Mouse (Mus musculus) G1E (cell line): ENCODE results near the gene Ppp1r37. TPM values are rescaled to one million over a fixed set of nuclear protein-coding genes. Genes with fewer than 3 reads are reported as not detected.

Experiments
- ATAC-seq: 2 replicates; pipeline ENCODE4 v1.8.0; 2016; ENCODE audit warnings: mild to moderate bottlenecking; ENCODE audit not compliant: insufficient number of reproducible peaks, poor library complexity, low FRiP score, severe bottlenecking; ENCODE audit errors: extremely low read depth
- DNase-seq: peaks from one replicate; pipeline ENCODE4 v3.0.0; 2012; ENCODE audit warnings: low spot score
- H3K27me3 ChIP-seq: 2 replicates; pipeline ENCODE4 v1.6.1; 2012; ENCODE audit warnings: mild to moderate bottlenecking, low read length, inconsistent platforms; ENCODE audit not compliant: insufficient read depth
- H3K36me3 ChIP-seq: replicated peaks from 2 replicates; pipeline ENCODE3; 2012; ENCODE audit warnings: mild to moderate bottlenecking, inconsistent platforms
- H3K4me1 ChIP-seq: 2 replicates; pipeline ENCODE4 v1.6.1; 2012; ENCODE audit warnings: low read depth, low read length, inconsistent platforms, mixed read lengths; ENCODE audit not compliant: insufficient read depth
- H3K4me3 ChIP-seq: 2 replicates; pipeline ENCODE4 v1.5.1; 2012; ENCODE audit warnings: low read depth, mild to moderate bottlenecking, inconsistent platforms, low read length, moderate library complexity, mixed read lengths
- H3K9me3 ChIP-seq: replicated peaks from 2 replicates; pipeline ENCODE4 v1.6.1; 2012; ENCODE audit warnings: inconsistent platforms
- CTCF ChIP-seq: IDR thresholded peaks from 2 replicates; pipeline ENCODE4 v1.5.1; 2012; ENCODE audit warnings: low read depth, low read length, inconsistent platforms, mixed read lengths
- GATA1 ChIP-seq: IDR thresholded peaks from 2 replicates; pipeline ENCODE4 v1.6.1; 2012; ENCODE audit warnings: borderline replicate concordance, low read length, inconsistent platforms, mixed read lengths
- GATA2 ChIP-seq: IDR thresholded peaks from 2 replicates; pipeline ENCODE4 v1.6.1; 2012; ENCODE audit warnings: low read depth, low read length, inconsistent platforms, borderline replicate concordance
- POLR2AphosphoS5 ChIP-seq: IDR thresholded peaks from 2 replicates; pipeline ENCODE4 v1.6.1; 2012; ENCODE audit warnings: low read depth, low read length, inconsistent platforms; ENCODE audit not compliant: insufficient replicate concordance
- TAL1 ChIP-seq: conservative IDR thresholded peaks from 2 replicates; pipeline ENCODE4 v1.6.1; 2012; ENCODE audit warnings: low read depth, low read length, inconsistent platforms, mixed read lengths
- polyA plus RNA-seq: library from polyadenylated mRNA; stranded (reverse); fragments of >175 nt; gene quantifications from 2 replicates; pipeline ENCODE4 v1.2.3, GENCODE M21; 2012
- total RNA-seq, 2 experiments: library from RNA; stranded (forward) in 1 of 2; stranded (reverse) in 1 of 2; fragments of 200-1000 nt in 1 of 2; fragments of >200 nt in 1 of 2; fragmentation: Nextera tagmentation in 1 of 2; gene quantifications; 2 replicates each; pipeline ENCODE4 v1.2.3; 2014 to 2017

Ppp1r37 gene
- total and polyA plus RNA-seq, 3 experiments = 10.9 to 68.4 (median 23.0) TPM

- peaks cover 25% of the 10 kb centered on the region for H3K36me3 ChIP-seq
- H3K27me3 ChIP-seq = peaks cover 7% of the 10 kb centered on the region
- DNase-seq (no peak), ATAC-seq (no peak)
- TF ChIP-seq CTCF (no peak), TAL1 (no peak), GATA2 (no peak), GATA1 (no peak), POLR2AphosphoS5 (no peak)
- H3K4me1 ChIP-seq = peaks cover 65% of the 10 kb centered on the region
- H3K4me3 ChIP-seq = no peak overlapping the region
- no peaks in the 10 kb centered on the region for H3K9me3 ChIP-seq
Measured at GRCm38 (mm10) chr7:19575559-19575958, 12.7 kb upstream of the Ppp1r37 start.

GRCm38 (mm10) chr7:19573776-19574140 is 10.9 kb upstream of the Ppp1r37 start:
- H3K9me3 ChIP-seq = no peaks in the 10 kb centered on the region
- no peak for DNase-seq
- TF ChIP-seq GATA2 = no peak
- TF ChIP-seq GATA1 = no peak
- no peak for TF ChIP-seq TAL1
- TF ChIP-seq CTCF = no peak
- TF ChIP-seq POLR2AphosphoS5 = no peak
- no peak for ATAC-seq
- H3K36me3 ChIP-seq = peaks cover 29% of the 10 kb centered on the region
- H3K4me3 ChIP-seq = peak overlapping the region; percentile 85
- H3K4me1 ChIP-seq = peaks cover 63% of the 10 kb centered on the region
- peaks cover 7% of the 10 kb centered on the region for H3K27me3 ChIP-seq

GRCm38 (mm10) chr7:19572926-19573775 is 10.3 kb upstream of the Ppp1r37 start:
- ATAC-seq (peak; percentile 26), DNase-seq (peak; percentile 74)
- Histone ChIP-seq H3K27me3 (peaks cover 7% of the 10 kb centered on the region), H3K4me3 (peak overlapping the region; percentile 85), H3K36me3 (peaks cover 35% of the 10 kb centered on the region), H3K9me3 (no peaks in the 10 kb centered on the region), H3K4me1 (peaks cover 59% of the 10 kb centered on the region)
- no peak for TF ChIP-seq GATA1
- no peak for TF ChIP-seq GATA2
- TF ChIP-seq POLR2AphosphoS5 = no peak
- no peak for TF ChIP-seq TAL1
- TF ChIP-seq CTCF = no peak

- ATAC-seq = no peak
- peaks cover 6% of the 10 kb centered on the region; the same call in 1 of the 2 replicates for H3K9me3 ChIP-seq
- peaks cover 38% of the 10 kb centered on the region for H3K4me1 ChIP-seq
- peaks cover 64% of the 10 kb centered on the region for H3K36me3 ChIP-seq
- H3K4me3 ChIP-seq = no peak overlapping the region
- DNase-seq = no peak
- no peaks in the 10 kb centered on the region for H3K27me3 ChIP-seq
- TF ChIP-seq GATA2 = no peak
Measured at GRCm38 (mm10) chr7:19569647-19570046, 6.8 kb upstream of the Ppp1r37 start.

- TF ChIP-seq CTCF (no peak), GATA1 (no peak), TAL1 (no peak), GATA2 (no peak), POLR2AphosphoS5 (no peak)
- ATAC-seq = no peak
- no peaks in the 10 kb centered on the region for H3K27me3 ChIP-seq
- peaks cover 79% of the 10 kb centered on the region for H3K36me3 ChIP-seq
- H3K9me3 ChIP-seq = peaks cover 10% of the 10 kb centered on the region
- no peak for DNase-seq
- H3K4me3 ChIP-seq = no peak overlapping the region
- H3K4me1 ChIP-seq = peaks cover 43% of the 10 kb centered on the region
Measured at GRCm38 (mm10) chr7:19567426-19567825, 4.5 kb upstream of the Ppp1r37 start.

GRCm38 (mm10) chr7:19565803-19566202 is 2.9 kb upstream of the Ppp1r37 start:
- peaks cover 38% of the 10 kb centered on the region for H3K4me1 ChIP-seq
- no peak for DNase-seq

More at GRCm38 (mm10) chr7:19565803-19566202, 2.9 kb upstream of the Ppp1r37 start:
- no peak for TF ChIP-seq GATA2
- no peak for TF ChIP-seq CTCF
- TF ChIP-seq TAL1 = no peak
- TF ChIP-seq POLR2AphosphoS5 = no peak
- TF ChIP-seq GATA1 = no peak
- peaks cover 10% of the 10 kb centered on the region for H3K9me3 ChIP-seq
- H3K4me3 ChIP-seq = no peak overlapping the region
- ATAC-seq = no peak
- no peaks in the 10 kb centered on the region for H3K27me3 ChIP-seq
- H3K36me3 ChIP-seq = peaks cover 70% of the 10 kb centered on the region
